Mouse (Mus musculus): ENCODE results near the gene Spg20. TPM values are rescaled to one million over a fixed set of nuclear protein-coding genes. Genes with fewer than 3 reads are reported as not detected.

Spg20 gene
- polyA plus RNA-seq, 1 experiment from 2014 or later = 16.4 TPM

- WGBS = 97% methylated on average over 4 of the region's 4 CpGs
- Histone ChIP-seq H3K9me3 (ENCODE audit: control insufficient read depth, low read length) (no peaks in the 10 kb centered on the region), H3K27me3 (ENCODE audit: control insufficient read depth, insufficient read depth, low read length) (no peaks in the 10 kb centered on the region), H3K9ac (replicated peaks; ENCODE audit: low read length) (no peak overlapping the region), H3K4me1 (ENCODE audit: control insufficient read depth, insufficient read depth, low read length) (no peaks in the 10 kb centered on the region), H3K4me3 (replicated peaks; ENCODE audit: low read depth, low read length) (no peak overlapping the region), H3K4me2 (ENCODE audit: low read length) (no peak overlapping the region), H3K36me3 (ENCODE audit: control insufficient read depth, insufficient read depth, low read length) (peaks cover 80% of the 10 kb centered on the region), H3K27ac (replicated peaks; ENCODE audit: low read depth, low read length) (no peak overlapping the region)
- ATAC-seq (ENCODE audit: low FRiP score, low TSS enrichment) (no peak), DNase-seq (no peak)
Measured at GRCm38 (mm10) chr3:55123064-55123463, 11.2 kb downstream of the Spg20 start.

- 82% methylated on average over 4 of the region's 4 CpGs for WGBS
- Histone ChIP-seq H3K36me3 (ENCODE audit: control insufficient read depth, insufficient read depth, low read length) (peaks cover 79% of the 10 kb centered on the region), H3K9me3 (ENCODE audit: control insufficient read depth, low read length) (no peaks in the 10 kb centered on the region), H3K9ac (replicated peaks; ENCODE audit: low read length) (no peak overlapping the region), H3K4me3 (replicated peaks; ENCODE audit: low read depth, low read length) (no peak overlapping the region), H3K4me2 (ENCODE audit: low read length) (no peak overlapping the region), H3K4me1 (ENCODE audit: control insufficient read depth, insufficient read depth, low read length) (no peaks in the 10 kb centered on the region), H3K27me3 (ENCODE audit: control insufficient read depth, insufficient read depth, low read length) (no peaks in the 10 kb centered on the region), H3K27ac (replicated peaks; ENCODE audit: low read depth, low read length) (no peak overlapping the region)
- ATAC-seq (ENCODE audit: low FRiP score, low TSS enrichment) (no peak), DNase-seq (no peak)
Measured at GRCm38 (mm10) chr3:55129181-55129692, 17.3 kb downstream of the Spg20 start.

- Histone ChIP-seq H3K9ac (replicated peaks; ENCODE audit: low read length) (no peak overlapping the region), H3K9me3 (ENCODE audit: control insufficient read depth, low read length) (no peaks in the 10 kb centered on the region), H3K4me1 (ENCODE audit: control insufficient read depth, insufficient read depth, low read length) (no peaks in the 10 kb centered on the region), H3K36me3 (ENCODE audit: control insufficient read depth, insufficient read depth, low read length) (peaks cover 81% of the 10 kb centered on the region), H3K4me3 (replicated peaks; ENCODE audit: low read depth, low read length) (no peak overlapping the region), H3K4me2 (ENCODE audit: low read length) (no peak overlapping the region), H3K27ac (replicated peaks; ENCODE audit: low read depth, low read length) (no peak overlapping the region), H3K27me3 (ENCODE audit: control insufficient read depth, insufficient read depth, low read length) (no peaks in the 10 kb centered on the region)
- ATAC-seq (ENCODE audit: low FRiP score, low TSS enrichment) = no peak
- no peak for DNase-seq
- 92% methylated on average over 6 of the region's 6 CpGs for WGBS
Measured at GRCm38 (mm10) chr3:55131576-55132233, 19.8 kb downstream of the Spg20 start.

- H3K36me3 ChIP-seq (ENCODE audit: control insufficient read depth, insufficient read depth, low read length) = peaks cover 42% of the 10 kb centered on the region
- no peak within 1 kb of the TSS for H3K4me3 ChIP-seq (replicated peaks; ENCODE audit: low read depth, low read length)
- ATAC-seq (ENCODE audit: low FRiP score, low TSS enrichment) = no peak
- no peaks in the 10 kb centered on the region for H3K9me3 ChIP-seq (ENCODE audit: control insufficient read depth, low read length)
- no peak within 1 kb of the TSS for H3K4me2 ChIP-seq (ENCODE audit: low read length)
- DNase-seq = no peak
- no peaks in the 10 kb centered on the region for H3K4me1 ChIP-seq (ENCODE audit: control insufficient read depth, insufficient read depth, low read length)
- no peak within 1 kb of the TSS for H3K27ac ChIP-seq (replicated peaks; ENCODE audit: low read depth, low read length)
- H3K27me3 ChIP-seq (ENCODE audit: control insufficient read depth, insufficient read depth, low read length) = no peaks in the 10 kb centered on the region
- no peak within 1 kb of the TSS for H3K9ac ChIP-seq (replicated peaks; ENCODE audit: low read length)
Measured at GRCm38 (mm10) chr3:55137039-55137438, 25.1 kb downstream of the Spg20 start, which contains the start of gene Ccdc169. Gene Ccdc169 (plus strand): TSS chr3:55137339.

GRCm38 (mm10) chr3:55139837-55140236, 27.9 kb downstream of the Spg20 start:
- Histone ChIP-seq H3K4me3 (replicated peaks; ENCODE audit: low read depth, low read length) (no peak overlapping the region), H3K36me3 (ENCODE audit: control insufficient read depth, insufficient read depth, low read length) (peaks cover 23% of the 10 kb centered on the region), H3K9me3 (ENCODE audit: control insufficient read depth, low read length) (no peaks in the 10 kb centered on the region), H3K27me3 (ENCODE audit: control insufficient read depth, insufficient read depth, low read length) (no peaks in the 10 kb centered on the region), H3K4me2 (ENCODE audit: low read length) (no peak overlapping the region), H3K4me1 (ENCODE audit: control insufficient read depth, insufficient read depth, low read length) (no peaks in the 10 kb centered on the region), H3K9ac (replicated peaks; ENCODE audit: low read length) (no peak overlapping the region), H3K27ac (replicated peaks; ENCODE audit: low read depth, low read length) (no peak overlapping the region)
- DNase-seq = no peak
- WGBS = 97% methylated on average over 12 of the region's 12 CpGs
- ATAC-seq (ENCODE audit: low FRiP score, low TSS enrichment) = no peak

- DNase-seq (no peak), ATAC-seq (ENCODE audit: low FRiP score, low TSS enrichment) (no peak)
- no peak overlapping the region for H3K4me3 ChIP-seq (replicated peaks; ENCODE audit: low read depth, low read length)
- no peaks in the 10 kb centered on the region for H3K9me3 ChIP-seq (ENCODE audit: control insufficient read depth, low read length)
- H3K36me3 ChIP-seq (ENCODE audit: control insufficient read depth, insufficient read depth, low read length) = peaks cover 10% of the 10 kb centered on the region
- H3K4me1 ChIP-seq (ENCODE audit: control insufficient read depth, insufficient read depth, low read length) = no peaks in the 10 kb centered on the region
- H3K9ac ChIP-seq (replicated peaks; ENCODE audit: low read length) = no peak overlapping the region
- H3K4me2 ChIP-seq (ENCODE audit: low read length) = no peak overlapping the region
- 89% methylated on average over 2 of the region's 2 CpGs for WGBS
- H3K27me3 ChIP-seq (ENCODE audit: control insufficient read depth, insufficient read depth, low read length) = no peaks in the 10 kb centered on the region
- H3K27ac ChIP-seq (replicated peaks; ENCODE audit: low read depth, low read length) = no peak overlapping the region
Measured at GRCm38 (mm10) chr3:55141401-55141800, 29.5 kb downstream of the Spg20 start.

GRCm38 (mm10) chr3:55144916-55145315, 33.0 kb downstream of the Spg20 start:
- WGBS = 66% methylated on average over 4 of the region's 4 CpGs
- DNase-seq (no peak), ATAC-seq (ENCODE audit: low FRiP score, low TSS enrichment) (no peak)
- Histone ChIP-seq H3K9ac (replicated peaks; ENCODE audit: low read length) (no peak overlapping the region), H3K36me3 (ENCODE audit: control insufficient read depth, insufficient read depth, low read length) (no peaks in the 10 kb centered on the region), H3K9me3 (ENCODE audit: control insufficient read depth, low read length) (no peaks in the 10 kb centered on the region), H3K4me3 (replicated peaks; ENCODE audit: low read depth, low read length) (no peak overlapping the region), H3K4me2 (ENCODE audit: low read length) (no peak overlapping the region), H3K27me3 (ENCODE audit: control insufficient read depth, insufficient read depth, low read length) (no peaks in the 10 kb centered on the region), H3K4me1 (ENCODE audit: control insufficient read depth, insufficient read depth, low read length) (no peaks in the 10 kb centered on the region), H3K27ac (replicated peaks; ENCODE audit: low read depth, low read length) (no peak overlapping the region)

GRCm38 (mm10) chr3:55146441-55146840, 34.5 kb downstream of the Spg20 start:
- H3K4me2 ChIP-seq (ENCODE audit: low read length) = no peak overlapping the region
- H3K27ac ChIP-seq (replicated peaks; ENCODE audit: low read depth, low read length) = no peak overlapping the region
- H3K36me3 ChIP-seq (ENCODE audit: control insufficient read depth, insufficient read depth, low read length) = no peaks in the 10 kb centered on the region
- no peaks in the 10 kb centered on the region for H3K4me1 ChIP-seq (ENCODE audit: control insufficient read depth, insufficient read depth, low read length)
- no peak overlapping the region for H3K9ac ChIP-seq (replicated peaks; ENCODE audit: low read length)
- no peak overlapping the region for H3K4me3 ChIP-seq (replicated peaks; ENCODE audit: low read depth, low read length)
- DNase-seq (no peak), ATAC-seq (ENCODE audit: low FRiP score, low TSS enrichment) (no peak)
- 85% methylated on average over 6 of the region's 6 CpGs for WGBS
- no peaks in the 10 kb centered on the region for H3K9me3 ChIP-seq (ENCODE audit: control insufficient read depth, low read length)
- no peaks in the 10 kb centered on the region for H3K27me3 ChIP-seq (ENCODE audit: control insufficient read depth, insufficient read depth, low read length)

- ATAC-seq (ENCODE audit: low FRiP score, low TSS enrichment) = no peak
- no peak overlapping the region for H3K4me3 ChIP-seq (replicated peaks; ENCODE audit: low read depth, low read length)
- H3K27me3 ChIP-seq (ENCODE audit: control insufficient read depth, insufficient read depth, low read length) = no peaks in the 10 kb centered on the region
- H3K27ac ChIP-seq (replicated peaks; ENCODE audit: low read depth, low read length) = no peak overlapping the region
- no peaks in the 10 kb centered on the region for H3K9me3 ChIP-seq (ENCODE audit: control insufficient read depth, low read length)
- no peaks in the 10 kb centered on the region for H3K36me3 ChIP-seq (ENCODE audit: control insufficient read depth, insufficient read depth, low read length)
- 95% methylated on average over 2 of the region's 2 CpGs for WGBS
- DNase-seq = no peak
- no peak overlapping the region for H3K4me2 ChIP-seq (ENCODE audit: low read length)
- H3K4me1 ChIP-seq (ENCODE audit: control insufficient read depth, insufficient read depth, low read length) = no peaks in the 10 kb centered on the region
- no peak overlapping the region for H3K9ac ChIP-seq (replicated peaks; ENCODE audit: low read length)
Measured at GRCm38 (mm10) chr3:55147156-55147555, 35.2 kb downstream of the Spg20 start.
